Mouse (Mus musculus) thymus, postnatal 0 days (tissue): ENCODE data around the gene Itgae. TPM values are rescaled to one million over a fixed set of nuclear protein-coding genes. Genes with fewer than 3 reads are reported as not detected.

Source experiments
- DNase-seq: peaks from one replicate; pipeline ENCODE4 v3.0.0-alpha.2; 2015; ENCODE audit warnings: low spot score
- polyA plus RNA-seq: library from polyadenylated mRNA; unstranded; fragments of >200 nt; fragmentation: Nextera tagmentation; extraction: Ambion mirVana; gene quantifications from 2 replicates; pipeline ENCODE4 v1.2.1, GENCODE M21; 2015

The Itgae gene
- polyA plus RNA-seq, 1 experiment from 2014 or later = 8.0 TPM

DNA sequence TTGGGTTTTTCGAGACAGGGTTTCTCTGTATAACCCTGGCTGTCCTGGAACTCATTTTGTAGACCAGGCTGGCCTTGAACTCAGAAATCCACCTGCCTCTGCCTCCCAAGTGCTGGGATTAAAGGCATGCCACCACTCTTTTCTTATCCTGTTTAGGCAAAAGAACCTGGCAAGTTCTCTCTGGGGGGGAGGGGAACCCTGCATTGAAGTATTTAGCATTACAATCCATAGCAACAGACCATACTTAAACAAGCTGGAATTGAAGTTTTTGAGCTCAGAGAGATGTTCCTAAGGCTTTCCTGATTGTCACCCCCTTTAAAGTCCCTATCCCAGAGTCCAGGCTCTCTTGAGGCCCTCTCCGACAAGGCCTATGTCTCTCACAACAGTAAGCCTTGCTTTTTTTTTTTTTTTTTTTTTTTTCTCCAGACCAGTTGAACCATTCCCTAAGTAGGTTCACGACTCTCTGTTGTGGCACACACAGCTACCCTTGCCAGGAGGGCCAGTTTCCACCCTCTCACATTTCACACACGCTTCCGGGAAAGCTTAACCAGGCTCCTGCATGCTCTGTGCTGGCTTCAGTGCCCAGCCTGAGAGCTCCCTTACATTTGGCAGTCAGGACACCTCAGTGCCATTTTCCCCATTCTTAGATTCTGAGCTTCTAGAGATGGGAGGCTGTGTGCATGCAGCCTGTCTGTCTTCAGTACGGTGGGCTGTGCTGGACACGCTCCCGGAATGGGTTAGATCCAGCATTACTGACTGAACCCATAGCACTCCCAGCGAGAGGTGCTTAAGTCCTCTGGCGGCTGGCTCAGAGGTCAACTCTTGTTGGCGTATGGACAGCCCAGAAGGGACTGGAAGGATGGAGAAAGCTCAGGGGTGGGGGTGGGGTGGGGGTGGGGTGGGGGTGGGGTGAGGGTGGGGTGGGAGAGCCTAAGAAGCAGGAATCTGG lies 55.9 kb downstream of the Itgae start:
- no peak for DNase-seq

DNA sequence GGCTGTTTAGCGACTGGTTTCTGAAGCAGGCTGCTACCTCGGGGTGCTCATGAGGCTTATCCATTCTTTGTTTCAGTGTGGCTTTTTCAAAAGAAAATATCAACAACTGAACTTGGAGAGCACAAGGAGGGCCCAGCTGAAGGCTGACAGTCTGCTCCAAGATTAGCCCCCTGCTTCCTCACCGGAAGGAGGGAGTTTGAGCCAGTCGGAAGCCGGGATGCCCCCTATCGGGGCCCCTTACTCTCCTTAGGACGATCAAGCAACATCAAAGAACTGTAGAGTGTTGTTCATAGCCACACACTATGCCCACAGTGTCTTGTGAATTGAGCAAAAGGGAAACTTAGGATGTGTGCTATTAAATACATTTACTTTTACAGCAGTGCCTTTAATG lies 56.6 kb downstream of the Itgae start:
- no peak for DNase-seq

DNA sequence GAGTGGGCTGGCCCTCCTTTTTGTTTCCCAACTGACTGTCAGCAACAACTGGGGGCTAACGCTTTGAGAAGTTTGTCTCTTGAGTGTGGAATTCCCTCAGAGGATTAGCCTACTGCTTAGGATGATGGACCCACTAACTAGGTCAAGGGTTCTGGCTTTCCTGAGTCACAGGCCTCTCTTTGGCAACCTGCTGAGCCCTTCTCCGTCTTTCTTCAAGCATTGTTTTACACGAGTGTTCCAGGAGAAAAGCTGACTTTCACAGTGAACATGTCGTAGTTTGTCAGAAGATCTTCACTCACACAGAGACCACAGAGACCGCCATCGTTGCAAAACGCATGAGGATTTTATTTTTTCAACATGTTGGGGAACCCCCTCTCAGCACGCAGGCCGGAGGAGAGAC lies 57.8 kb downstream of the Itgae start:
- no peak for DNase-seq

DNA sequence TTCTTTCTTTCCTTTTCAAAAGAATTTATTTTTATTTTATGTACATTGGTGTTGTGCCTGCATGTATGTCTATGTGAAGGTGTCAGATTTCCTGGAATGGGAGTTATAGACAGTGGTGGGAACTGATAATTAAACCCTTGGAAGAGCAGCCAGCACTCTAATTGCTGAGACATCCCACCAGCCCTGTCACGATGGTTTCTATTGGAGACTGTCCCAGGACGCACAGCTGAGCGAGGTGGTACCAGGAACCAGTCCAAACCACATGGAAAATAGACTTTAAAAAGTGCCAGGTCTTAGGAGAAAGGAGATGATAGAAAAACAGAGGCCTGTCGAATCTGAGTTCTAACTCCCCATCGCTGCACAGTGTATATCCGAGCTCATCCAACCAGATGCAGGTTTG lies 64.7 kb downstream of the Itgae start:
- no peak for DNase-seq

DNA sequence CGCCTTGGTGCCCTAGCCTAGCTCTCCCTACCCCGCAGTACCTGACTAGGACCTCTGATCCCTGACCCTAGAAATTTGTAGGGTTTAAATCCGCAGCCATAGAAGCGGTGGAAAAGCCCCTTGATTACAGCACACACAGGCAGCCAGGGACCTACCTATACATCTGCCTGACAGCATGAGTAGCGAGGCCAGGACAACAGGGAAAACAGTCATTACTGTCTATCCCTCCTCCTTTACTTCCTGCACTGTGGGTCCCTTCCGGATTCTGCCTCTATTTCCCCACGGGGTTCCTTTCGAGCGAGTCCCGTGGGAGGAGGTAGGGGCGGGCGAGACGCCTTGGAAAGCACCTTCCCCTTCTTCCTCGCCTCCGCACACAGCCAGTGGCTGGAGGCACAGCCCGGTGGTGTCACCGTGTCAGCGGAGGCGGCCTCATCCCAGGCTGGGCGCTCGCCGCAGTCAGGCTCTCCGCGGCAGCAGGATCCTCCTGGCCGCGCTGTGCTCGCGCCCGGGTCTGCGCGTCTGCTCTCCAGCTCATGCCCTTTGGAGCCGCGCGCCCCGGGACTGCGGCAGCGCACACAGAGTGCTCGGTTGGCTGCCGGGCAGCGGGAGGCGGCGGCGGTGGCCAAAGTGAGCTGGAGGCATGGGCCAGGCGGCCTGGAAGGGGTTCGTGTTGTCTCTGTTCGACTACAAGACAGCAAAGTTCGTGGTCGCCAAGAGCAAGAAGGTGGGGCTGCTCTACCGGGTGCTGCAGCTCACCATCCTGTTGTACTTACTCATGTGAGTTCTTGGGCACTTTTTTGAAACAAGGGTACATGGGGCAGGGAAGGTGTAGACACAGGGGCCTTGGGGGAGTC lies 69.8 kb downstream of the Itgae start, which contains the start of gene P2rx5:
Gene P2rx5 (plus strand): TSS at position 465 of the 854 bp plus-strand sequence.
- DNase-seq = no peak

DNA sequence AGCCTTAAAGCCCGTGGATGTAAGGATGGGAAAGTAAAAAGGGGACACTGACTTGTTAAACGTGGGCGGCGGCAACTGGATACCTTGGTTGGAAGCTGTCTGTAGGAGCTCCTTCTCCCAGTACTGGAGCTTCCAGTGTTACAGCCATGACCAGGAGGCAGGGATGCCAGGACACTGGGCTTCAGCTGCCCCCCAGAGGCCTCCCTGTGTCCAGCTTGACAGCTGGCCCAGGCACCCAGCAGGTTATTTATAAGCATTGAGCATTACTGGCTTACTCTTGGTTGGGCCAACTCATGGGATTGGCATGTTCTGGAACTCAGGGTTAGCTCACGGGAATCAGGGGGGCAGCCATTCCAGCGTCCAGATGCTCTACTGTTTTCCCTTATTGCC lies 70.4 kb downstream of the Itgae start:
- DNase-seq = no peak

DNA sequence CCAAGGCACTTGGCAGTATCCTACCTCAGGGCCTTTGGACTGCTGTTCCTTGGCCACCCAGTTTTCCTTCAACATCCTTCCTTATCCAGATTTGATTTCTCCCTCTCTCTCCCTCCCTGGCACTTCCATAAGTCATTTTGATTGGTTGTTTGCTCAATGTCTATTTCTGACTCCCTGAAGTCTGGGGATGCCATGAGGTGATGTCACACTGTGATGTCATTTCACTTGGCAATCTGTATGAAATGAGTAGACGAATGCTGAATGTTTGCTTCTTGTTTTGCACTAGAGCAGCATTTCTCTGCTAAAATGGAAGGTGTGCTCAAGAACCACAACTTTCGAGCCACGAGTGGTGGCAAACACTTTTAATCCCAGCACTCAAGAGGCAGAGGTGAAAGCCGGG lies 71.2 kb downstream of the Itgae start:
- DNase-seq = no peak

DNA sequence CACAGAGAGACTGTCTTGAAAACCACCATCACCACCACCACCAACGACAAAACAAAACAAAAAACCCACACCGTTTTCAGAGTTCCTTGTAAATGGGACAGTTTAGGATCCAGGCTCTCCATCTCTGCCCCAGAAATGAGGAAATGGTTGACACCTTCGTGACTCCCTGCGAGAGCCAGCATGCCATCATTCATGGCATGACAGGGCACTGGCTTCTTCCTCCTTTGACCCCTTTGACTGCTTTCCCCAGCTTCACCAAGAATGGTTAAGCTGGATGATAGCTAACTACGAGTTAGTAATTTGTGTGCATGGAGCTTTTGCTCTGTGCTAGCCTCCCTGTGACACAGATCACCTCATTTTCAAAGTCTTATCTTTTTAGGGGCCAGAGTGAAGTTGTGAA lies 71.9 kb downstream of the Itgae start:
- DNase-seq = no peak

DNA sequence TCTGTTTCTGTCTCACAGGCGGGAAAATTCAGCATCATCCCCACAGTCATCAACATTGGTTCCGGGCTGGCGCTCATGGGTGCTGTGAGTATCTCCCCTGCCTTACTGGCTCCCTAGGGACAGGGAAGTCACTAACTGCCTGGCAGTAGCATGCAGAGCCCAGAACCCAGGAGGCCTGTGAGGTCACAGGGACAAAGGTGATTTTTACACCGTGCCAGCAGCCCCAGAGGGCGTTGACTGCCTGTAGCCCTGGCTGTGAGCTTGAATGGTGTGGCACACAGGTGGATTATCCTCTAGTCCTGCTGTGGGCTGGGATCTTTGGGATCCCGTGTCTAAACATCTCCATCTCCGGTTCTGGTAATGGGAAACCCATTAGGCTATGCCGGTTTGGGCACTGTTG lies 77.7 kb downstream of the Itgae start:
- no peak for DNase-seq

DNA sequence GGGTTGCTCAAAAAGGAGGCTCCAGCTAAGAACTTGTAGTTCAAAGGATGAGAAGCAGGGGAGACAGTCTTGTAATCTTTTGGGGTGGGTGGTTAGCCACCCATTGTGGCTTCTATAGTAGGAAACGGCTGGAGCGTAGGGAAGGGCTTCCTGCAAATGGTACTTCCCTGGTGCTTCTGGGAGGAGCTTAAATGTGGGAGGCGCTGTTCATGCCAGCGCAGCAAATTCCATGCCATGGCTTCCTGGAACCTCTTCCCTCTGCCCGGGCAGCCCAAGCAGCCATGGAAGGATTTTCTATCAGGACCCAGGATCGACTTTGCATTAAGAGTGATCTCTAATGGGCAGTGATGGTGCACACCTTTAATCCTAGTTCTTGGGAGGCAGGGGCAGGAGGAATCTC lies 78.2 kb downstream of the Itgae start:
- DNase-seq = no peak

DNA sequence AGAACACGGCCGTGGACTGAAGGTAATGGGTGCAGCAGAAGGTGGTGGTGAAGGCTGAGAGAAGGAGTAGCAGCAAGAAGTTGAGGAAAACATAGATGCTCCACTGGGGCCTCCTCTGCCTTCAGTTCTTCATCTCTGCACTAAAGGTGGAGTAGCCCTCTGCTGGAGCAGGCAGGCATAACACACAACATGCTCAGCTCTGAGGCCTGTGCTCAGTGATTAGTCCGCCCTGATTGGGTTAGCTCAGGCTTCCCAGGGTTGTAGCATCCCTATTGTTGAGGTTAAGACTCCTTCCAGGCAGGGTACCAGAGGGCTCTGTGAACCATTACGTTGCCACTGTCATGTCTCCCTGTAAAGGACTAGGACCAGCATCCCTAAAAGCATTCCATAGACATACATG lies 78.8 kb downstream of the Itgae start:
- DNase-seq = peak; percentile 56

DNA sequence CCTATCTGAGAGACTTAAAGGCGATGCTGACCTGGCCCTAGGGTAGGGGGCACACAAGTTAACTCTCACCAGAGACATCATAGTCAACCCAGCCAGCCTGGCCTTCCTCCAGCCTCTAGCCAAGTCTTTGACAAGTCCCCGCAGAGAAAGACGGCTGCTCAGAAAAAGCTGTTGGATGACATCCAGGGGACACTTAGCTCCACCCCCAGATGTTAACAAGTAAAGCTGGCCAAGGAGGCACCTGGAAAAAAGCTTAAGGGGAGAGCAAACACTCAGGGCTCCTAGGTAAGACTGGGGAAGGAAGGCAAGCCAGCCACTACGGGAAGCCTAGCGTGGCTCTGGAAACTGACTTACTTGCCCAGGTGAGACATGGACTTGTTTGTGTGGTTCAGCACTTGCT lies 81.8 kb downstream of the Itgae start:
- no peak for DNase-seq

DNA sequence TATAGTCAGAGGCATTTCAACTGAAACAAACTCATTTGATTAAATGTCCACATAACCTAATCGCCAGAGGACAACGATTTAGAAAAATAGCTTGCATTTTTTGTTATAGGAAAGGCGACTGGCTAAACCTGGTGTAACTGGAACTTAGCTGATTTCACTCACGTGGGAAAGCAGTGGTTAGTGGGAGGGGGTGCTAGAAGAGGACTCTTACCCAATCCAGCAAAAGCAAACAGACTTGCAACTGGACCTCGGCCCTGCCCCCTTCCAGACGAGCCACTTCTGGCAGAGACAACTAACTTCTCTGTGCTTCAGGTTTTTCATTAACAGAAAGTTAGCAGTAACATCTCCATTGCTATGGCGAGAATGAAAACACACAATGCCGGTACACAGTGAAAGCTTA lies 85.2 kb downstream of the Itgae start:
- no peak for DNase-seq

DNA sequence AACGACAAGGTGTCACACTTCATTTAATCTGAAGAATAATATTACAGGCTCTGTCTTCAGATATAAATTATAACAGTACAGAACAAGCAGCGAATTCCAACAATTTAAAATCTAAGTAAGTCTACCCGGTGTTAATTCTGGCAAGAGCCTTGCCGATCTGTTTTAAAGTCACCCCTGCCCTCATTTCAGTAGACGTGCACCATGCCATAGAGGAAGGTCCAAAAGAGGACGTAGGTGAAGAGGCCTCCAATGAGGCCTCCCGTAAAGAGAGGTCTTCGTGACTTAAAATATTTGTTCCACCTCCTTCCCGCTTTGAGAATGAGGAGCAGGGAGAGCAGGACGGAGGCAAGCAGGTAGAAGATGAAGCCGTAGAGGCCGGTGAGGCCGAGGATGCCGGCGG lies 85.8 kb downstream of the Itgae start:
- DNase-seq = no peak

DNA sequence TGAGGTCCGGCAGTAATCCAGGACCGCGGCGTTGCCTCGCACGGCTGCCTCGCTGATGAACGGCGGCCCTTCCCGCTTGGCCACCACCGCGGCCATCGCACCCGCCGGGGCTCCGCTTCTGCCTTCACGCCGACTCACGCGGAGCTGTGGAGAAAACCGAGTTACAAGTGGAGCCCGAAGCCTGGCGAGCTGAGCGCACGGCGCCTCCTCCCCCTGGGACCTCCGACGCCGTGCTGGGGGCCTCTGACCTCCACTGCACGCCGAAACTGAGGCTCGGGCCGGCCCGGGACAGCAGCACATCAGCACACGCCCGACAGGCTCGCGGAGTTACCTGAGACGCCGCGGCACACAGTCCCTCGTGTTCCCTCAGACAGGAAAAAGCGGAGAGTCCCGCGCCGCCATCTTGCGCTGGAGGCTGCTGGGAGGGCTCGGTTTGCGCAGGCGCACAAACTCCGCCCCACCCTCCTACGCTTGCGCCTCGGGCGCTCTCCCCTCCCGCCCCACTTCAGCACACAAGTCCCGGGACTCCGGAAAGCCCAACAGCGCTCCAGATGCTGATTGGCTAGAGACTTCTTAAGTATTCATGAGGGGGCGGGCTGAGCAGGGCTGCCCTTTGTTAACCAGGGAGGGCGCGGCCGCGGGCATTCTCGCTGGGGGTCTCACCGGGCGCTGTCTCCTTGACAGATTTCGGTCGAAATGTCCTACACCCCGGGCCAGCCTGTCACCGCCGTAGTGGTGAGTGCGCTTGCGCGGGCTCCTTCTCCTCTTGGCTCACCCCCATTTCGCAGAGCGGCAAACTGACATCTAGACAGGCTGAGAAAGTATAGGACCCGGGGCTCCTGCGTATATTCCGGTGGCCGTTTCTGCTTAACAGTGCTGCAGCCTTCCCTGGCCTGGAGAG lies 86.5 kb downstream of the Itgae start, which contains the start of the genes Emc6 and Tax1bp3:
Gene Emc6 (minus strand): TSS at position 430 of the 901 bp plus-strand sequence.
Gene Tax1bp3 (plus strand): TSS at position 476 of the 901 bp plus-strand sequence.
- peak; percentile 98 for DNase-seq

DNA sequence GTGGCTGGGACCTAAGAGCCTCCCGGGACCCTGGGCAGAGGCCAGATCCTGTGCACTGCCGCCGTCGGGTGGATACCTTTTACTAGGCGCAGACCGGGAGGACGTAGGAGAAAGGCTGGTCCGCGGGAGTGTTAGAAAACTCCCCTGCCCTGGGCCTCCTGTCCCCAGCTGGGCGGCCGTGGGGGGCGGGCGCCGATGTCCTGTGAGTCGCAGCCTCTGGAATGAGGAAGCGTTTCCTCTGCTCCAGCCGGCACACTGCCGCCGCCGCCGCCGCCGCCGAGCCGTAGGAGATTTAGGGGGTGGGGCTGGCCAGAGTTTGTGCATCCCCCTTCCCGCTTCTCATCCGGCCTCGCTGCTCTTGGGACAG lies 87.1 kb downstream of the Itgae start:
- peak; percentile 31 for DNase-seq

DNA sequence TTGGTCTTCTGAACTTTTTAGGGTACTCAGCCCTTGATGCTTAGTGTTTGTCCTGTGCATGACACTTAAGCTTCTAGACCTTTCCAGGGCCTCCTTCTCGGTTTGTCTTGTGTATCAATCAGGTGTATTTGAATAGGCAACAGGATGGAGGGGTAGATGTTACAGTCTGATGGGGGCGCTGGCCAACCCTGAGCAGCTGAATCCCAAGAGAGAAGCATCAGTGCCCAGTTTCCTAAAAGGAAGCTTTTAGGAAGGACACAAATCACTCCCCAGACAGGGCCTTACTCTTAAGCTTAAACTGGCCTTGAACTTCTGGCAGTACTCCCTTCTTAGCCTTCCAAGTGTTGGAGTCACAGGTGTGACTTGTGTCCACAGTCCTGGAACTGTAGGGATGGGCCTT lies 87.5 kb downstream of the Itgae start:
- no peak for DNase-seq

DNA sequence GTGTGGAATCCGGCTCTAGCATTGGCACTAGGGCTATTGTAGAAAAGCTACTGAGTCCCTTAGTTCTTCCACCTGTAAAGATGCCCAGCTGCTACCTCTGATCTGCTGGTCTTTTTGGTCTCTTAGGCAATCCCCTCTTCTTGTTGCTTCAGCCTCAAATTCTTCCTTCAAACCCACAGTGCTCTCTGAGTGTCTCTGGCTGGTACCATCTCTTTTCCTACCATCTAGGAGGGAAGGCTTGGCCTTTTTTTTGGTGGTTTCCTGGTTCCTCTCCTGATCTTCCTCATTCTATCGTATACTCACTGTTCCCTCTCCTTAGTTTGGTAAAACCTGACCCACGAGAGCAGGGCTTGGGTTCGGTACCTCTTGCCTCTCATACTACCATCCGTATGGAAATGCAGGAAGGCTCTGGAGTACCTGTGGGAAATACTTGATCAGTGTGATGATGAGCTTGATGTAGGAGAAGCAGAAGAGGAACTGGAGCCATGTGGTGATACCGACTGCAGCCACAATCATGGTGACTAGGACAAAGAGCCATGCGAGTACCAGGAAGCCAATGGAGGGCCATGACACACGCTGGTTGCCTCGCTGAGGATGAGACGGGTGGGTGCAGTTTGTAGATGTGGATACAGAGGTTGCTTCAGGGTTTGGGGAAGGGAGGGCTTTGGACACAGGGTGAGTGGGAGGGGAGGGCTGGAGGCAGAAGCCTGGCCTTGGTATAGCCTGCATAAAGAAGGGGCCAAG lies 95.7 kb downstream of the Itgae start:
- DNase-seq = no peak

DNA sequence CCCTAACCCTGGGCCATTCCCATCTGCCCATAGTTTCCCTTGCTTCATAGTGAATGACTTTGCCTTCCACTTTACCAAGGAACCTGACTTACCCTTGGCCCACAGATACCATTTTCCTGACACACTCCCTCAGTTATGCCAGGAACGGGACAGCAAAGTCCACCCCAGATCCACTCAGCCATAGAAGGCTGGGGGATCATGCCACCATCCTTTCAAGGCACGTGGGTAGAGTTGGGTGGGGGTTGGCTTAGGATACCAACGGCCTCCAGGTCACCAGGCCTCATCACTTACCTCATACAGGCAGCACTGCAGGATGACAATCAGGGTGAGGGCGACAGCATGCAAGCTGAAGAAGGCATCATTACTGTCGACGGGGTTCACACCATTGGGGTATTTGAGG lies 96.8 kb downstream of the Itgae start:
- DNase-seq = no peak

DNA sequence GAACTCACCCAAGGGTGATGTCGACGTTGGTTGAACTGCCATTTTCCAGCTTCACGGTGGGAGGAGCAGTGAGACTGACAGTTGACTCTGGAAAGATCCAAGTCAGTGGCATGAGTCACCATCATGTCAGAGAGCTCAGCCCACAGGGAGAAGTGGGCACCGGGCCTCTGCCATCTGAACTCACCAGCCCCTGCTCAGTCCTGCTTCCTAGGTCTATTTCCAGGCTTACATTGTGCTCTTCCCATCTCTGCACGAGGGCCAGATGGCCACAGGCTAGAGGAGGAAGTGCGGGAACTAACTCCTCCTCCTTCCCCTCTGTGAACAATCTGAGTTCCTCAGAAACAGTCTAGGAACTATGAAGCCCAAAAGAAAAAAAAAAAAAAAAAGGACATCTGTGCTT lies 102.7 kb downstream of the Itgae start:
- DNase-seq = no peak
